Mouse (Mus musculus): ENCODE measurements around the gene Jchain. TPM values are rescaled to one million over a fixed set of nuclear protein-coding genes. Genes with fewer than 3 reads are reported as not detected.

Gene Jchain
- not detected in 2 replicates for polyA plus RNA-seq (2012)

DNA sequence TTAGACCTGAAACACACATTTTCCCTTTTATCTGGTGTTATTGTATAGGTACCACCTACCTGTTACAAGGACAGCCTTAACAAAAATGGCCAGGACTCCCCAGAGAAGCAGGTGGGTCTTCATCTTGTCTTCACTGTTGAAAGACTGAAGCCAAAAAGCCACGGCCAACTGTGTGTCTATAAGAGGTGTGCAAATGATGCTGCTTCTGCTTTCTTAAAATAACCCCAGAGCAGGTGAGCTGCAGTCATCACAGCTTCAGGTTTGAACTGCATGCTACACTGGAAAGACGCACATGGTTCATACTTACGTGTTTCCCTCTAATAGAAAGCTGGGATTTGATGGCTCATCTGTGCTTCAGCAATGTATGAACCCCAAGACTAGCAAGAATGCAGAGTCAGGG lies at the start of gene Jchain:
TSS of gene Jchain (minus strand) at position 235 of the 400 bp plus-strand sequence.
- H3K4me1 ChIP-seq (ENCODE audit: control insufficient read depth): no peaks in the 10 kb centered on the region
- TF ChIP-seq GATA1 (IDR thresholded peaks at IDR 0.05; ENCODE audit: low read length): no peak
- TF ChIP-seq TAL1 (IDR thresholded peaks at IDR 0.05; ENCODE audit: low read length): no peak
- H3K36me3 ChIP-seq (ENCODE audit: control insufficient read depth): no peaks in the 10 kb centered on the region
- H3K27me3 ChIP-seq (ENCODE audit: control insufficient read depth): no peaks in the 10 kb centered on the region
- no peak within 1 kb of the TSS for H3K4me3 ChIP-seq (replicated peaks)
- no peaks in the 10 kb centered on the region for H3K9me3 ChIP-seq (ENCODE audit: control insufficient read depth, low read length)

DNA sequence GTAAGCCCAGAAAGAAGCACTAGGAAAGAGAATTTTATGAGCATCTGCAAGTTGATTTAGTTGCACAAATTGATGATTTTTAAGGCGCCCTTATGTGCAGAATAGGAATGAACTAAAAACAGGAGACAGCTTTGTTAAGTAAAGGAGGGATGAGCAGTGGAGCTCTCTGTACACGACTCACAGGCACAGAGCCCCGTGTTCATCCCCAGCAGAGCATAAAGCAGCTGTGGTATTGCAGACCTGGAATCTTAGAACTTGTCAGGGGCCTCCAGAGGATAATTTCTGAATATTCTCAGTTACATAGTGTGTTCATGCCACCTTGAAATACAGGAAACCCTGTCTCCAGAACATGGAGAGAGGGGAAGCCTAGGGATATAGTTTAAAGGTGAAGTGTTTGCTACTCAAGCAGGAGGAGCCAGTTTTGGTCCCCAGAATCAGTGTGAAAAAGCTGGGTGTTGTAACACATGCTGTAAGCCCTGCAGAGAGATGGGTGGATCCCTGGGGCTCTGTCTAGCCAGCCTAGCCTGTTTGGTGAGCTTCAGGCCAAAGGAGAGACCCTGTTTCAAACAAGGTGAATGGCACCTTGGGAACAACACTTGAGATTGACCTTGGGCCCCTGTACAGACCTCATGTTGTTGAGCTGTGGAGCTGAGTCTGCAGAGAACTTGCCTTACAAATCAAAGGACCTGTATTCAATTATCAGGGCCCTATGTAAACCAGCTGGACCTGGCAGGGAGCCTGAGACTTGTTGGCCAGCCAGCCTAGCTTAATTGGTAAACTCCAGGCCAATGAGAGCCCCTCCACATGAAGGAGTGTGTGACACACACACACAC lies 48.0 kb upstream of the Jchain start:
- Histone ChIP-seq H3K9me3 (ENCODE audit: control insufficient read depth, low read length) (no peaks in the 10 kb centered on the region), H3K27me3 (ENCODE audit: control insufficient read depth) (no peaks in the 10 kb centered on the region), H3K4me1 (ENCODE audit: control insufficient read depth) (no peaks in the 10 kb centered on the region), H3K4me3 (replicated peaks) (no peak overlapping the region), H3K36me3 (ENCODE audit: control insufficient read depth) (no peaks in the 10 kb centered on the region)
- TF ChIP-seq GATA1 (IDR thresholded peaks at IDR 0.05; ENCODE audit: low read length) (no peak), TAL1 (IDR thresholded peaks at IDR 0.05; ENCODE audit: low read length) (no peak)

DNA sequence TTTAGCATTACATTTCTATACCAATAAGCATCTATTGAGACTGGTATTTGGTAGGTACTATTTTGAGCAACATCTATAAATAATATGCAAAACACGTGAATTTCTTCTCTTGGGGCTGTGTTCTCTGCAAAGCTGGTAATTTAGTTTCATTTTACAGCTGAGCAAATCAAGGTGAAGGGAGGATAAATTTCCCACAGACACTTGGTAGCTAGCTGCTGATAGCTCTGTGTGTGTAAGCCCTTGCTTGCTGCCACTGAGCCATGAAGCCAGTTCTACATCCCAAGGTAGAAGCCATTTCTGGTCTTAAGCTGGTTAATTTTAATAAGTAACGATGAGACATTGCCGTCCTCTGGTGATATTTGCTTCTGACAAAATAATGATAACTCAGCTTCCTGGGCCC lies 47.1 kb upstream of the Jchain start:
- no peaks in the 10 kb centered on the region for H3K4me1 ChIP-seq (ENCODE audit: control insufficient read depth)
- H3K27me3 ChIP-seq (ENCODE audit: control insufficient read depth): no peaks in the 10 kb centered on the region
- no peaks in the 10 kb centered on the region; the same call in 1 of the 2 replicates for H3K36me3 ChIP-seq (ENCODE audit: control insufficient read depth)
- no peak overlapping the region for H3K4me3 ChIP-seq (replicated peaks)
- TF ChIP-seq GATA1 (IDR thresholded peaks at IDR 0.05; ENCODE audit: low read length): no peak
- TF ChIP-seq TAL1 (IDR thresholded peaks at IDR 0.05; ENCODE audit: low read length): no peak
- H3K9me3 ChIP-seq (ENCODE audit: control insufficient read depth, low read length): no peaks in the 10 kb centered on the region

DNA sequence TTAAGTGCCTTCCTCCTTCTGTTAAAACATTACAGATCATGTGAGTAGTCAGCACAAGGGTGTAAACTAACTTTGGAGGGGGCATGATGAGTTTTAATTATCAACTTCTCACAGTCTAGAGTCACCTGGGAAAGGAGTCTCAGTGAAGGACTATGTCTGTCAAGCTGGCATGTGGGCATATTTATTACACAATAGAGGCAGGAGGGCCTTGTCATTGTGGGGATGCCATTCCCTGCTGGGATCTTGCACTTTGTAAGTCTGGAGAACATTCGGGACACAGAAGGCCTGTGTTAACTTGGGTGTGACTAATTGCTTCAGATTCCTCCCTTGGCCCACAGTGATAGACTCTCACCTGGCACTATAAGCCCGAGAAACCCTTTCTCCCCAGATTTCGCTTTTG lies 41.9 kb upstream of the Jchain start:
- H3K9me3 ChIP-seq (ENCODE audit: control insufficient read depth, low read length): no peaks in the 10 kb centered on the region
- TF ChIP-seq TAL1 (IDR thresholded peaks at IDR 0.05; ENCODE audit: low read length): no peak
- TF ChIP-seq GATA1 (IDR thresholded peaks at IDR 0.05; ENCODE audit: low read length): no peak
- H3K4me3 ChIP-seq (replicated peaks): no peak overlapping the region

DNA sequence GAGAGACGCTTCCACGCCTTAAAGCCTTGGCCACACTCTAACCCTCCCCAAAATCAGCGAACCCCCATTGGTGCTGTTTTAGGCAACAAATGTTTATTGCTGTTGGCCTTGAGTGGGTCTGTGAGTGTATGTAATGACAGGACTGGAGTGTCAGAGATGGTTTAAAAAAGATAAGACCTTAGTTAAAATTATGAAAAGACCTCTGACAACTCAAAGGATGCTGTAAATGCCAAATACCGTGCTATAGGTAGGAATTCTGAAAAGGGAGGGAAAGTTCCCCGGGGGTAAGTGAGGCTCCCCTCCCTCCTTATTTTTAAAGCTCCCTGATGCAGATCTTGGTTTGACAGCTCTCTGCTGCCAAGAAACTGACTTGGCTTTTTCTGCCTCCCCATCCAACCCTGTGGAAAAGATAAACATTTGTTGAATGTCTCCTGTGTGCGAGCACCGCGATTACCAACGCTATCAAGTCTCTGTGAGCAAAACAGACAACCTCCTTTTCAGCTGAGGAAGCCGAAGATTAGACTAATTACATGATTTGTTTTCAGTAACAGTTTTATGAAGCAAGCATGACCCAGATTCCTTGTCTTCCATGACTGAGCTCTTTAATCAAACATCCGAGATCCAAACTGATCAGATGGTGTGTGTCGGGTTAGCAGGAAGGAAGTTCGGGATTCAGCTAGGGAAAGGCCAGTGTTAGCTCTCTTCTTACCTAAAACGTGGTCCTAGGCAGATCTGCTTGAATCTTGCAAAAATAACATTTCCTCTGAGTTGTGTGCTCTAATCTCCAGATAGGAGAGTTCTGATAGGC lies 38.5 kb upstream of the Jchain start:
- Histone ChIP-seq H3K4me1 (ENCODE audit: control insufficient read depth) (peaks cover 27% of the 10 kb centered on the region), H3K9me3 (ENCODE audit: control insufficient read depth, low read length) (no peaks in the 10 kb centered on the region), H3K27me3 (ENCODE audit: control insufficient read depth) (peaks cover 53% of the 10 kb centered on the region), H3K36me3 (ENCODE audit: control insufficient read depth) (no peaks in the 10 kb centered on the region; the same call in 1 of the 2 replicates), H3K4me3 (replicated peaks) (peak overlapping the region; percentile 80)
- TF ChIP-seq TAL1 (IDR thresholded peaks at IDR 0.05; ENCODE audit: low read length): no peak

More for the DNA sequence above, 41.9 kb upstream of the Jchain start:
- Histone ChIP-seq H3K27me3 (ENCODE audit: control insufficient read depth) (peaks cover 32% of the 10 kb centered on the region), H3K4me1 (ENCODE audit: control insufficient read depth) (peaks cover 22% of the 10 kb centered on the region), H3K36me3 (ENCODE audit: control insufficient read depth) (no peaks in the 10 kb centered on the region; the same call in 1 of the 2 replicates)

DNA sequence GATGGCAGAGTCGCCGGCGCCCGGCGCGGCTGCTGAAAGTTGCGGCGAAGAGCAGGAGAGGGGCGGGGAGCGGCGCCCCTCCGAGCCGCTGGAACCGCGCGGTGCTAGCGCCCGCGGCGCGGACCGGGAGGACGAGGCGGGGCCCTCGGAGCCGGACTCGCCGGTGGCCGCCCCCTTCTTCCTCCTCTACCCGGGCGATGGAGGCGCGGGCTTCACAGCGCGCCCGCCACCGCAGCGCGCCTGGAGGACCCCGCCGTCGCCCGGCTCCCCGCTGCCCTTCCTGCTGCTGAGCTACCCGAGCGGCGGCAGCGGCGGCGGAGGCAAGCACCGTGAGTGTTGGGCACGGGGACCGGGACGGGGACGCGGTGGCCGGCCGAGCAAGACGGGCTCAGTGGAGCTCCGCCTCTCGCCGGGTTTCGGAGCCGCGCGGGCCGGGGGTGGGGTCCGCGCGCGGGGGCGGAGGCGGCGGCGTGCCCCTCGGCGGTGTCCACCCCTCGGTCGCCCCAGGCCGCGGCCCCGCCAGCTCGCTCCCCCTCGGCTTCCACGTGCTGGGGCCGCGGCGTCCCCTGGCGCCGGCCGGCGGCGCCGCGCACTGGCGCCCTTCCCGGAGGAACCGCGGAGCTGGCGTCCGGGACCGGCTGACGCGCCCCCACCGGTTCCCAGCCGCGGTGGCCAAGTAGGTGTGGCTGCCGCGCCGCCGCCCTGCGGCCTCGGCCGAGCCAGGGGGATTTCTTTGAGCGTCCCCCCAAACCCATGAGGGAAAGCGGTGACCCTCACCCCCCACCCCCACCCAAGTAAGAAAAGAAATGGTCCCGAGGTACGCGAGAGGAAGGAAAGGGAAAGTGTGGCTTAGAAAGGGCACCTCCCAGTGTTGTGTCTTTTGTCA lies 37.7 kb upstream of the Jchain start:
- Histone ChIP-seq H3K4me1 (ENCODE audit: control insufficient read depth) (peaks cover 27% of the 10 kb centered on the region), H3K27me3 (ENCODE audit: control insufficient read depth) (peaks cover 53% of the 10 kb centered on the region), H3K36me3 (ENCODE audit: control insufficient read depth) (no peaks in the 10 kb centered on the region; the same call in 1 of the 2 replicates), H3K4me3 (replicated peaks) (peak overlapping the region; percentile 80), H3K9me3 (ENCODE audit: control insufficient read depth, low read length) (no peaks in the 10 kb centered on the region)
- TF ChIP-seq TAL1 (IDR thresholded peaks at IDR 0.05; ENCODE audit: low read length): no peak
- TF ChIP-seq GATA1 (IDR thresholded peaks at IDR 0.05; ENCODE audit: low read length): no peak

DNA sequence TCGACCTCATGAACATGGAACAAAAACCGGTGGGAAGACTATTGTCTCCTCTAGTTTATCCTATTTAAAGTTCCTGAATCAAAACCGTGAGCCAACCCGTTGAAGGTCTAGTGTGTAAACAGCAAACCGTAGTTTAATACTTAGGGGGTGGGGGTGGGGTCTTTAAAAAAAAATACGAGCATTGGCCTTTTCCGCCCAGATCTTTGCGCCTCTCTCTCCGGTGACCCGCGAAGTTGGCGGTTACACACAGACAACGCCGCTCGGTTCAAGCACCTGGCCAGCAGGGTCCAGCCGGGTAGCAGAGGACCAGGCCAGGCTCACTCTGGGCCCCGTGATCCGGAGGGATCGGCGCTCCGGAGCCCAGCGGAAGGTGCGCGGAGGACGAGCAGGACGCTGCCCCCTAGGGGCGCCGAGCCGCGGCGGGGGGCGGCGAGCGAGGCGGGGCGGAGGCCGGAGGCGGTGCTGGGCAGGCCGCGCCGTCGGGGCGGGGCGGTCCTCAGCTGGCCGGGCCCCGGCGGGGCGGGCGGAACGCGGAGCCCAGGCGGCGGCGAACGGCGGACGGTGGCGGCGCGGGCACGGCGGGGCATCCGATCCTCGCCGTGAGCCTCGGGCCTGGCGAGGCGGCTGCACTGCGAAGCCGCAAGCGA lies 36.9 kb upstream of the Jchain start, which contains the start of gene Rufy3:
TSS of gene Rufy3 (plus strand) at position 540 of the 647 bp plus-strand sequence.
- no peaks in the 10 kb centered on the region; the same call in 1 of the 2 replicates for H3K36me3 ChIP-seq (ENCODE audit: control insufficient read depth)
- no peaks in the 10 kb centered on the region for H3K9me3 ChIP-seq (ENCODE audit: control insufficient read depth, low read length)
- TF ChIP-seq GATA1 (IDR thresholded peaks at IDR 0.05; ENCODE audit: low read length): no peak
- no peak for TF ChIP-seq TAL1 (IDR thresholded peaks at IDR 0.05; ENCODE audit: low read length)
- H3K4me3 ChIP-seq (replicated peaks): peak within 1 kb of the TSS; percentile 80
- H3K27me3 ChIP-seq (ENCODE audit: control insufficient read depth): peaks cover 53% of the 10 kb centered on the region
- H3K4me1 ChIP-seq (ENCODE audit: control insufficient read depth): peaks cover 27% of the 10 kb centered on the region

Data from erythroblast, embryonic 14.5 days (primary cell).